Mouse (Mus musculus) adrenal gland, postnatal 25 days (tissue): ENCODE results near the gene Ror2. TPM values are rescaled to one million over a fixed set of nuclear protein-coding genes. Genes with fewer than 3 reads are reported as not detected.

Experiments used
- DNase-seq: peaks from one replicate; pipeline ENCODE4 v3.0.0; 2021; ENCODE audit warnings: mixed read lengths
- total RNA-seq: library from RNA; stranded (reverse); gene quantifications from 2 replicates; pipeline ENCODE4 v1.2.3, GENCODE M21; 2021

Gene Ror2
- total RNA-seq, 1 experiment from 2014 or later = 7.8 TPM

DNA sequence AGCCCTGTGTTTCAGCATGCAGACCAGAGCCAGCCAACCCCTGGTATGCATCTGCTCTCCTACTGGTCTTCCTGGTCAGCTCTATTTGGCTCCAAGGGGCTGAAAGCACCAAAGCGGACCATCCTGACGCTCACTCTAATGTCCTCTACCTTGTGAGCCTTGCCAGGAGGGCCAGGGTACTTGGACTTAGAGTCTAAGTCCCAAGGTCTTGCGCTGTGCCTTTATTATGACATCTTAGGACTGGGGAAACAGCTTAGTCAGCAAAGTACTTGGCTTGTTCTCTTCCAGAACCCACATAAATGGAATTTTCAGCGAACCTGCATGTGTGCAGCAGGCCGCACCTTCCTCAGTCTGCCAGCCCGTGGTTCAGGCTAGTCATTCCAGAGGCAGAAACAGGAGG, 93.6 kb downstream of the Ror2 start:
- no peak for DNase-seq

- DNase-seq = no peak
These were observed 94.3 kb downstream of the Ror2 start for GRCm38 (mm10) chr13:53191657-53192056.

DNA sequence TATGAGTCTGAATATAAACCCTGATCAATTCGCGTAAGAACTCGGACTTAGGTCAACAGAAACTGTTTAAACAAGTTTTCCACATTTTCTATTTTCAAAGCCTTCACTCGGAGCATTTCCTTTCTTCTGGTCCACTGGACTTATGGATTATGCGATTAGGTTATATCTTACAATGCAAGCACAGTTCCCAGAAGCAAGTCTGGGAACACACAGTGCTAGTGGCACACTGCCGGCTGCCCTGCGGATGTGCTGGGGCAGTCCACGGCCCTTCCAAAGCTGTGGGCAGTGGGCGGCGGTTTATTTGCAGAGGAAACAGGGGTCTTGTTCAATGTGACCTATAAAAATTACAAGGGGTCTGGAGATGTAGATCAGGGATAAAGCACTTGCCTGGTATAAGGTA, 97.0 kb downstream of the Ror2 start:
- DNase-seq = no peak

DNA sequence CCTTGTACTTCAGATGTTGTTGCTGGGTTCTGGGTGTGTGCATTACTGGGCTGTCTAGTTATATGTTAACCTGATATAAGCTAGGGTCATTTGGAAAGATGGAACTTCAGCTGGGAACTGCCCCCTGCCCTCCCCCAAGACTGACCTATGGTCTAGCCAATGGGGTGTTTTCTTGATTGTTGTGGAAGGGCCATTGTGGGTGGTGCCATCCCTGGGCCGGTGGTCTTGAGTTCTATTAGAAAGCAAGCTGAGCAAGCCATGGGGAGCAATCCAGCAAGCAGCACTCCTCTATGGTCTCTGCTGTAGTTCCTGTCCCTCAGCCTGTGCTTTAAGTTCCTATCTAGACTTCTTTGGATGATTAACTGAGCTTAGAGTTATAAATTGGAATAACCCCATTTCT, 101.1 kb downstream of the Ror2 start:
- no peak for DNase-seq

DNA sequence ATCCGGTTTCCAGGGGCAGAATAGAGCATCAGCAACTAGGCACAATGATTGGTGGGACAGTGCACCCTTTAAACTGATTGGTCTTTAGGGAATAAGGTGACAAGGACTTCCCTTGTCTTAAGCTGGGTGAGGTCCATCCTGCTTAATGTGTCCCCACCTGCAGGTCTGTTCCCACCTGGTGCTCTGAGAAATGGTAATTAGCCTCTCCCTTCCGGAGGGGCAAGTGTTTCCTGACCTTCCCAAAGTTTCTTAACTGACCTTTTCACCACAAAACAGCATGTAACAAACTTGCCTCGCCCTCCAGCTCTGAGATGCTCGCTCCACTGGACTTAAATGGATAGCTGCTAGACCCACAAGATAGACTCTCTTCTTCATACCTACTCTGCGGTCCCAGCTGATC, 101.8 kb downstream of the Ror2 start:
- no peak for DNase-seq

- no peak for DNase-seq
These were observed 102.8 kb downstream of the Ror2 start for GRCm38 (mm10) chr13:53183161-53183577.

DNA sequence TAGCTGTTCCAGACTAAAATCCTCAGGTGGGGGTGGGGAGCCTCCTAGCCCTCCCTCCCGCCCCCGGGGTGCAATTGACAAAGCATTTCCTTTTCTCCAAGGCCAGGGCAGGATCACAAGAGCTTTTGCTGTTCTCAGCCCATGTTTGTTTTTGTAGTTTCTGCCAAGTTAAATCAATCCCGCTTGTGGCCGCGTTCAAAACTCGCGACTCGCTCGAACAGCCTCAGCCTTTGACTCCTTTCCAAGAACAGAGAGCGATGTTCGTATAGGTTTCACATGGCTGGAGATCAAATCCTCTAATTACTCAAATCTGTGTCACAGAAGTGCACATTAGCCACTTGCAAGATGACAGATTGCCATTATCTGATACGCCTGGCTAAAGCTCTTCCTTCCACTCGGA, 107.3 kb downstream of the Ror2 start:
- DNase-seq = no peak

GRCm38 (mm10) chr13:53178171-53178570, 107.8 kb downstream of the Ror2 start:
- no peak for DNase-seq

GRCm38 (mm10) chr13:53177424-53177718, 108.6 kb downstream of the Ror2 start:
- DNase-seq = no peak

DNA sequence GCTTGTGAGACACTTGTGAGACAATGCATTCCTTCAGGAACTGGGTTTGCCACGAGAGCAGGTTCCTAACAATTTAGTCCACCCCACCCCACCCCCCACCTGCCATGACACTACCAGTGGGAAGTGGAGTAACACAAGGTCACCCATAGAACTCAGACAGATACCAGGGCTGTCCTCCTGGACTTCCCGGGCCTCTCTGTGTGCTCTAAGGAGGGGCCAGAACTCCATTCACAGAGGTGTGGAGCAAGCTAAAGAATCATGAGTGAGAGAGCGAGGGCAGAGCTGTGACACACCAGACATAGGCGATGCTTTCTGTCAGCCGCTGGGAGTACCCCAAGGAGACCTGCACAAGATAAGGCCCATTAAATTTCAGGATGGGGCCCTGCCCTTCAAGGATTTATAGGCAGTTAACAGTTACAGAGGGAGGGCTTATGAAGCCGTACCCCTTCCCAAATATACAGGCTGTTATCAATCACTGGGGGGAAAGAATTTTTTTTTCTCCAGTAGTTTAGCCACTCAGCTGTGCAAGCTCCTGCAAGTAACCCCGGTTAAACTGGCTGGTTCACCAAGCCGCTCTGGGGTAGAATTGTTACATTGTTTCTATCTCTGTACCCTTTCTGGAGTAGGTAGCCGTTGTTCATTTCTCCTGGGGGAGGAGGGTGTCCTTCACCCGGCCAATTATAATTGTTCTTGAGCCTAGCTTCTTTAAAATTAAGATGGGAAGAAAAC, 109.1 kb downstream of the Ror2 start:
- no peak for DNase-seq

- no peak for DNase-seq
These were observed 110.9 kb downstream of the Ror2 start for GRCm38 (mm10) chr13:53175041-53175440.

DNA sequence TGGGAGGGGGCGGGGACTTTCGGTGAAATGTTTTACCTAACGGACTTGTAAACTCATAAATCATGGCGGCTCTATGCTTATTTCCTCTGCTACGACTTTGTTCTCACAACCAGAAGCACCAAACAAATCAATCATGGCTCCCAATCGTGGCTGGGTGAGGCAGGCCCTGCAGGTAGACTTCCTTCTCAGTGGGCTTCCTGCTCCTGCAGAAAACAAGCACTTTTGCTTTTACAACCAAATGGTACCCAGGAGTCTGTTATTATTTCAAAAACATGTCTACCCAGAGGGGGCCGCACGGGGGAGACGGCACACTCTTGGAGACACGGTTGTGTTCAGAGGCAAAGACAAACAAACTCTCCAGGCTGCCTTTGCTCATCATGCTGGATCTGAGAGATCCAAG, 122.3 kb downstream of the Ror2 start:
- DNase-seq = no peak

DNA sequence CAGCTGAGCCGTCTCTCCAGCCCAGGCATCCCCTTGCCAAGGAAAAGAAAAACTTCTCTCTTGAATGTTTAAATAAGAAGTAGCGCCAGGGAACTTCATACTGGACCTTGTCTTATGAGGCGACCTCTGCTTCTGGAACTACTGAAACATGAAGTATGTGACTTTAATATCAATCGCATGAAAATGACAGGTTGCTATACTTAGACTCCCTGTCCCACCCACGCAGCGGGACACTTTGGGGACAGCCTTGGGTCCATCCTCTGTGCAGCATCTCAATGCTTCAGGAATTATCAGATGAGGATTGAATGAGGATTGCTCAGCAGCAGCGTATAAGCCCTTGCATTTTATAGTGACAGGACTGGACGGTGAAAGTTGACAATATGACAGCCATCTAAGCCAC, 122.9 kb downstream of the Ror2 start:
- no peak for DNase-seq

DNA sequence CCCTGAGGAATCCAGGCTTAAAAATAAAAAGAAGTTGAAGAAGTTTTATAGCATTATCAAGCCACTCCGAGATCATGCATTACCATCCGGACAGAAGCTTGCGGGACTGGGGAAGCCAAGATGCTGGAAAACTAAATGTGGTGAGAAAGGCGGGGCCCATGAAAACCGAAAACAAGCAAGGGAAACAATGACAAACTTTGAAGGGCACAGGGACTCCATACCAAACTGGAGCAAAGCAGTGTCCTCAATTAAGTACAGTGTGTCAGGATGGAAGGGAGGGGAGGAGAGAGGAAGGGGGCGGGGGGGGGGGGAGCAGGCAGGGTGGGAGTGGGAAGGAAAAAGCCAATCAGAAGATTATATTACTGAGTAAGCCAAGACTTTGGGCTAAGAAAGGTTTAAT, 126.4 kb downstream of the Ror2 start:
- no peak for DNase-seq

DNA sequence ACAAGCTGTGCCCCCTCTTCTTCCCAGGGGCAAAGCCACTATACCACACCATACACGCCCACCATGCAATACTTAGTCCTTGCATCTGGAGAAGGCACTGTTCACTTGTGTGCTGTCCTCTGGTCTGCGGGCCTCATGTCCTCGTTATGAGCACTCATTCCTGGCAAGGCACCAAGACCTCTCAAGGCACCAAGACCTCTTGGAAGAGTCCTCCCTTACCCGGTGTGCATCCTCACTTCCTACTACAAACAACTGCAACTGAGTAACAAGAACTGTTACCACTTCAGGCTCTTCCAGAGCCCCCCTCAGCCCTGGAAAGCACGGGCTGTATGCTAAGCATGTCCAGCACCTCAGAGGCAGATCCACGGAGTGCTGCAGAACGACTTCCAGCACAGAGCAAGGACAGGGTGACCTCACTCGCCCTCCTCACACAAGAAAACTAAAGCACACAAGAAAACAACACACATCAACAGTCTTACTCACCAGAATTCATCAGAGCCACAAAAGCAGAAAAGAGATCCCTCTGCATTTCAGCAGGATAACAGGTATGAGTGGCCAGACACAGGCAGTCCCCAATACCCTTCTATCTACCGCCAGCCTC, 127.4 kb downstream of the Ror2 start:
- peak; percentile 24 for DNase-seq

GRCm38 (mm10) chr13:53156911-53157310, 129.0 kb downstream of the Ror2 start:
- no peak for DNase-seq

- DNase-seq = no peak
These were observed 129.6 kb downstream of the Ror2 start for GRCm38 (mm10) chr13:53156282-53156681.

DNA sequence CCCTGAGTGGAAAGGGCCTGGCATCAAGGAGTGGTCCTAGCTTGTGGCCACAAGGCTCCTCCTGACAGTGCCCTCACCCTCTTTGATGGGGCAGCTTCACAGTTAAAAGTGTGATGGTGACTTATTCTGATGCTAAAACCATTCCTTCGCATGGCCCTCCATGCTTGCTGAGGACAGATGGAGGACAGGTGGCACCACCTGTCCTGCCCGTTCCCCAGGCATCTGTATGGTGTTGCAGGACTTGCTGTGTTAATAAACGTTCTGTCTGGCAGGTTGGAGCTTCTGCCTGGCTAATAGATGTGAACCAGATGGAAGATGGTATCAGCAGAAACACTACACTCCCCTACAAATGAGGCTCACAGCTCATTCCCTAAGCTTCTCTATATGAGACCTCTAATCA, 140.4 kb downstream of the Ror2 start:
- DNase-seq = no peak

DNA sequence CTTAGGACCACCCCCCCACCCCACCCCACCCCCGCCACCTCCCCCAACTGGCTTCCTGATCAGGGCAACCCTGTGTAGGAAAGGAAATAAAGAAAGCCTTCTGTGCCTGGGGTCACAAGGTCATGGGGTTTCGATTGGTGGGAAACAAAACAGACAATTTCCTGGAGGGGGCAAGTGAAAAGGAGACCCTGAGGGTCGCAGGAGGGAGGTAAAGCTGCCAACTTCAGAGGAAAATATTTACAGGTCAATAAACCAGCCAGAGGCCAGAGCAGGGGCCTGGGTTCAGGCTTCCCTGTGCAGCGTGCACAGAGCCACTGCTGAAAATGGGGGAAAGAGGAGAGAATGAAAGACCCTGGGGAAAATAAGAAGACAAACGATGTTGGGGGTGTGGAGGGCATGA, 142.8 kb downstream of the Ror2 start:
- no peak for DNase-seq

- DNase-seq = peak; percentile 18
These were observed 143.7 kb downstream of the Ror2 start for GRCm38 (mm10) chr13:53142268-53142667.

DNA sequence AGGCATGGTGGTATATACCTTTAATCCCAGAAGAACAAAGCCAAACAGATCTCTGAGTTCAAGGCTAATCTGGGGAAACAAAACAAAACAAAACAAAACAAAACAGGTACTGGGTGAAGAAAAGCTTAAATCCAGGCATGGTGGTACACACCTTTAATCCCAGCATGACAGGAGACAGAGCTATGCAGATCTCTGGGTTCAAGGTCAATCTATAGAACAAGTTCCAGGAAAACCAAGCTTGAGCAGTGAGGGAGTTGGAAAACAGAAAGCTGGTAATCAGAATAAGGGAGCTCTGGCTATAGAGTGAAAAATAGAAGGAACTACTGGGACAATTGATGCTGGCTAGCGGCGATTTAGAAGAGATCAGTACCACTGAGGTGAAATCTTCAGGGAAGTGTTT, 145.6 kb downstream of the Ror2 start:
- DNase-seq = no peak

GRCm38 (mm10) chr13:53130567-53130966, 155.4 kb downstream of the Ror2 start:
- no peak for DNase-seq

DNA sequence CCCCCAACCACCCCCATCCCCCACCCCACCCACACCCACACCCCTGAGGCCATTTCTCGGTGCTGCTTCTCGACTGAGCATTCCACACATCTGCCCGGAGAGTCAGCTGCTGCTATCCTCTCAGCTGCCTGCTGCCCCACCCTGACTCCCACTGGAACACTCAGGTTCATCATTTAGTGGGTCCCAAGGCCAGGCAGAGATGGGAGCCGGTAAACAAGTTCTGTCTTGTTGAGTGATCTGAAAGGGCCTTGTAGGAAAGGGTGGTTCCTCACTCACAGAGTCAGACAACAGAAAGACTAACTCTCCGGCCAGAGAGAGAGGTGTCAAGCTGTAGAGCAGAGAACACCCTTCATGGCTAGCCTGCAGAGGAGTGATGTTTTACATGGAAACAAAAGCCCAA, 155.9 kb downstream of the Ror2 start:
- no peak for DNase-seq

DNA sequence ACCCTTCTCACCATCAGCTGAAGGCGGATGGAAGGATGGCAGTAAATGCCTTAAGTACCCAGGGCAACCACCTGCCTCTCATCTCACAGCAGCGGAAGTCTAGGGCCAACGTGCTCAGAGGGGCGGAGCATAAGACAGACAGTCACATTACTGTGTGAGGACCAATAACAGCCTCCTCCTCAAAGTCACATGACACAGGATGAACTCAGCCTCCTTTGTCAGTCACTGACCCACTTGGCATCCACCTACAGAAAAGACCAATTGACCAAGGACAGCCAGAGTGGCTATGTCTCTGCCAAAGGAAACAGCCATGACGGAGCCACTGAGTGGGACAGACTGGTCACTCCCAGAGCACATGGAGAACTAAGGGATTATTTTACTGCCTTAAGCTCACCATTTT, 160.3 kb downstream of the Ror2 start:
- peak; percentile 23 for DNase-seq

DNA sequence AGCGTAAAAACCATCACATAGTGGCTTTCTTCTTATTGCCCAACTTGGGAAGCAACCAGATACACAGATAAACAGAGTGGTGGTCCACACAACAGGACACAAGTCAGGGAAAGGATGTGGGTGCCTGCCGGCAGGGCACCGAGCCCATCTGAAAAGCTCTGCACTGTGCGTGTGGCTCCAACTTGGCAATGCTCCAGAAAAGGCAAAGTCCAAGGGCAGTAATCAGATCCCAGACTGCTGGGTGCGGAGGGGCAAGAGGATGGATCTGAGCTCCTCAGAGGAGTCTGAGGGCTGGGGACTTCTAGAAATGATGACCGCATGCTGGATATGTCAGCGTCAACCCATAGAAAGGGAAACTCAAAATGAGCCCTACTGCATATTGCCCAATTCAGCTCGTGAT, 163.8 kb downstream of the Ror2 start:
- DNase-seq = peak; percentile 36
